Mouse (Mus musculus) cerebellum, adult 2 months (tissue): ENCODE data around the gene Hist1h2bb.

ENCODE experiments used
- CTCF ChIP-seq: fragments of 200-500 bp; IDR thresholded peaks from 2 replicates; pipeline ENCODE4 v1.5.1; 2011; ENCODE audit warnings: low read depth, mild to moderate bottlenecking, control low read depth, low read length, moderate library complexity, borderline replicate concordance; ENCODE audit not compliant: insufficient read depth
- POLR2A ChIP-seq: fragments of 200-500 bp; IDR thresholded peaks from 2 replicates; pipeline ENCODE4 v1.6.1; 2011; ENCODE audit warnings: low read length, control low read depth, borderline replicate concordance; ENCODE audit not compliant: insufficient read depth

DNA sequence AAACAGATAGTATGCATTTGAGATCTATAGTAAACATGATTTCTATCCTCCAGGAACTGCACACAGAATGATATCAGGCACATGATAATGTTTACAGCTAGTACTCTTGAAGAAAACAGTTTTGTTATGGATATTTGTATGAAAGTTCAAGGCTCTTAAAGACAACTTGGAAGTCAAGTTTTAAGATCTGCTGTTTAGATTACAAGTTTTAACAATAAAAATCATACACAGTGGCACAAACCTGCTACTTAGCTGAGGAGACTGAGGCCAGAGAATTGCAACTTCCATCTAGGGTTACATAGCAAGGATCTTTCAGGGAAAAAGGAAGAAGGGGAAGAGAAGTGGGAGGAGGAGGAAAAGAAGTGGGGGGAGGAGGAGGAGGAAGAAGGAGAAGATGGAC, 8.5 kb downstream of the Hist1h2bb start:
- TF ChIP-seq POLR2A (no peak), CTCF (no peak)
